Mouse (Mus musculus): Measurements from ENCODE around the gene Hist1h4j.

DNA sequence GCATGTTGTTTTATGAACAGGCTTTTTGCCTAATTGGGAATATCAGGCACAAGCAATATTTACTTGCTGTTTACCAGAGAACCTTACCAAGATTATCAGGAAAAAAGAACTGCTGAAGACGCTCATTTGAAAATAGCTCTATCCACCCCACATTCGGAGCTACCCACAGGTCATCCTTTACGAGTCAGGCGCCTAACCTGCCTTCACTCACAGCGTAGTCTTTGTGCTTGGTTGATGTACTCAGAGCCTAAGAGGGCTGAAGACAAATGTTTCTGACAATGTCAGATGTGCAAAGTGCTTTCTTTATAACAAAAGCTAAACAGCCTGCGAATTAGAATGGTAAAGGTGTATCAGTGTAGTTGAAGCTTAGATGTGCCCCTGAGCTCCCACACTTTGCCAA is 49.4 kb downstream of the Hist1h4j start:
- TF ChIP-seq CTCF (conservative IDR thresholded peaks at IDR 0.05 in 1 of 2, IDR thresholded peaks at IDR 0.05 in 1 of 2; ENCODE audit: low read depth in 2 of 2, low read length in 2 of 2) (no peak), USF1 (IDR thresholded peaks at IDR 0.05; ENCODE audit: low read depth, low read length) (no peak)

Measured in CH12.LX (cell line).